Mouse (Mus musculus) midbrain, embryonic 11.5 days (tissue): ENCODE results near the gene 2700081O15Rik. TPM values are rescaled to one million over a fixed set of nuclear protein-coding genes. Genes with fewer than 3 reads are reported as not detected.

ENCODE experiments used
- ATAC-seq: fragments of 200-750 bp; cut with Nextera tagmentation; 2 replicates; pipeline ENCODE4 v1.8.0; 2017; ENCODE audit warnings: moderate TSS enrichment, moderate library complexity; ENCODE audit not compliant: low FRiP score
- DNase-seq: peaks from one replicate; pipeline ENCODE4 v3.0.0; 2015; ENCODE audit warnings: low spot score; ENCODE audit errors: missing footprints
- H3K27ac ChIP-seq: fragments of 300-500 bp; sonication (generic); 2 replicates; pipeline ENCODE4 v1.5.1; 2014; ENCODE audit warnings: low read depth, low read length
- H3K27me3 ChIP-seq: fragments of 300-500 bp; sonication (generic); 2 replicates; pipeline ENCODE4 v1.6.1; 2014; ENCODE audit warnings: mild to moderate bottlenecking, low read length, moderate library complexity, mixed read lengths; ENCODE audit not compliant: control insufficient read depth, insufficient read depth
- H3K36me3 ChIP-seq: fragments of 300-500 bp; sonication (generic); 2 replicates; pipeline ENCODE4 v1.6.1; 2014; ENCODE audit warnings: mild to moderate bottlenecking, low read length, moderate library complexity, mixed read lengths; ENCODE audit not compliant: control insufficient read depth, insufficient read depth
- H3K4me1 ChIP-seq: fragments of 300-500 bp; sonication (generic); 2 replicates; pipeline ENCODE4 v1.6.1; 2014; ENCODE audit warnings: low read length; ENCODE audit not compliant: control insufficient read depth, insufficient read depth
- H3K4me2 ChIP-seq: fragments of 300-500 bp; sonication (generic); 2 replicates; pipeline ENCODE4 v1.6.1; 2014; ENCODE audit warnings: mild to moderate bottlenecking, moderate library complexity
- H3K4me3 ChIP-seq: fragments of 300-500 bp; sonication (generic); 2 replicates; pipeline ENCODE4 v1.5.1; 2014; ENCODE audit warnings: low read depth, low read length
- H3K9ac ChIP-seq: fragments of 300-500 bp; sonication (generic); 2 replicates; pipeline ENCODE4 v1.6.1; 2014; ENCODE audit warnings: low read length
- H3K9me3 ChIP-seq: fragments of 300-500 bp; sonication (generic); 2 replicates; pipeline ENCODE4 v1.6.1; 2016; ENCODE audit warnings: low read length; ENCODE audit not compliant: control insufficient read depth
- WGBS: fragments of 180-500 bp; shearing (Covaris S2); extraction: QIAGEN DNeasy Blood & Tissue Kit; methylation state at CpG from one replicate; pipeline ENCODE4 v1.1.7; 2014; 5-methylcytosine and 5-hydroxymethylcytosine counted together
- polyA plus RNA-seq: library from polyadenylated mRNA; unstranded; fragments of >200 nt; fragmentation: Nextera tagmentation; extraction: Ambion mirVana; gene quantifications from 2 replicates; pipeline ENCODE4 v1.2.1, GENCODE M21; 2014

2700081O15Rik gene
- polyA plus RNA-seq, 1 experiment from 2014 or later, result 12.3 TPM

DNA sequence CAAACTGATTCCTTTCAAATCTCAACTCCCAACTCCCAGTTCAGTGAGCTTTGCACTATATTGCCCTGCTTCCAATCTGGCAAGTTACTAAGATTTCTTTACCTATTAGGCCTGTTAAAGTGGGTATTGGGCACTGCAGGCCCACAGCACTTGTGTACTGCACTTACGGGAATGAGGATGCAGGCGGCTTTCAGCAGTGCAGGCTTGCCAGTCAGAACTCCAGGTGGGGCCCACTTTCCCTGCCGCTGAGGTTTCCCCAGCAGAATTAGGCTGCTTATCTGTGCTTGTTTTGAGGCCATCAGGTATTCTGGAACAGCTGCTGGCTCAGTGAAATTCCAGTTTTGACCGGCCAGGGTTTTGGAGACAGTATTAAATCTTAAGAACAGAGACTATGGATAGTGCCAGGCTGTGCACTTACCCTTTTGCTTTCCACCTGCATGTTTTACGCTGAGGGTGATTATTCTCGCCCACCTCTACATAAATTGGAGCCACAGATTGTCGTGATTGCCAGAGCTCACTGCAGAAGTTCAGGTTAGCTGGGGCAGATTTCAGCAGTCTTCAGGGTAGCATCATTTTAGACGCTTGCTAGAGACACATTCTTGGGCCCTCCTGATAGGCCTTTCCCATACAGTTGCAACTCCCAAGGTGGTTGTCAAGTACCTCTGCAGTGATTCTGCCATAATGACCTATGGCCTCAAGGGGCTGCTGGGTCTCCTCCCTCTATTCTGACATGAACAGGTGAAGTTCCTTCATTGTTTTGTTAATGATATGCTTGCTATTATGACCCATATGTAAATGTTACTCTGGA, 7.4 kb downstream of the 2700081O15Rik start:
- 65% methylated on average over 8 of the region's 8 CpGs for WGBS
- no peak overlapping the region for H3K9ac ChIP-seq
- H3K27ac ChIP-seq, result peak overlapping the region; percentile 2; the same call in 1 of the 2 replicates
- H3K9me3 ChIP-seq, result no peaks in the 10 kb centered on the region
- peak; percentile 90 for DNase-seq
- no peak overlapping the region for H3K4me3 ChIP-seq
- no peak overlapping the region for H3K4me2 ChIP-seq
- H3K4me1 ChIP-seq, result peaks cover 41% of the 10 kb centered on the region
- no peaks in the 10 kb centered on the region for H3K27me3 ChIP-seq
- peaks cover 29% of the 10 kb centered on the region for H3K36me3 ChIP-seq
- ATAC-seq, result no peak

DNA sequence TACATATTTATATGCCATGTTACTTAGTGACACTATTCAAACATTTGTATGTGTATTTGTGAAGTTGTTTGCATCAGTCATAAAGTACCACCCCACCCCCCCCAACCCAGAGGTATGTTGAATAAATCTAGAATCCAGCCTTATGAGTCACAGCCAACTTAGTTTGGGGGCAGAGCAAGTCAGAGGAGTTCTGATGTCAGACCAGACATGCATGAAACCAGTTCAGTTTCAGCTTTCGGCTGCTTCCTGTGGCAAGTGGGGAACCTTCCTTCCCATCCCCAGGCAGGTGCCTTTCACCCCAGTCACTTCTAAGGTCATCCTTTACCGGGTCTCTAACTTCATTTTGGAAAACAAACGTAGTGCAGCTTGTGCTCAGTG, 8.0 kb downstream of the 2700081O15Rik start:
- no peak overlapping the region for H3K4me2 ChIP-seq
- 63% methylated on average over 3 of the region's 3 CpGs for WGBS
- peak; percentile 86 for DNase-seq
- no peak overlapping the region for H3K4me3 ChIP-seq
- H3K27ac ChIP-seq, result no peak overlapping the region
- peaks cover 24% of the 10 kb centered on the region for H3K36me3 ChIP-seq
- no peak overlapping the region for H3K9ac ChIP-seq
- H3K4me1 ChIP-seq, result peaks cover 35% of the 10 kb centered on the region
- H3K9me3 ChIP-seq, result no peaks in the 10 kb centered on the region
- no peak for ATAC-seq
- H3K27me3 ChIP-seq, result no peaks in the 10 kb centered on the region

DNA sequence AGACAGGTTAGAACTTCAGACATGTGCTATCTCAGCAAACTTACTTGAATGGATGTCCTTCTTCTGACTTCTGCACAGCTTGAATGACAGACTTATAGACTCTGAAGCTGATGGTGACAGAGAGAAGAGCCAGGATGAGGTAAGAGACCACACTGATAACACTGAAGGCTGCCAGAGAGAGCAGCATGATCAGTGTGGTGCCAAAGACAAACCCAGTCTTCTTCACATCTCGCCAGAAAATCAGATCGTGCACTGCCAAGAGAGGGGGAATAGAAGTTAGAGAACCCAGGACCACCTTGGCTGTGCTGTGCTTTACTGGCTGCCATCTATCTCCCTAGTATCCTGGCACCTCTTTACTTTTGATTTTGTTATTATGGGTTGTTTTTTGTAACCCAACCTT, 17.5 kb downstream of the 2700081O15Rik start:
- Histone ChIP-seq H3K27me3 (no peaks in the 10 kb centered on the region), H3K4me3 (no peak overlapping the region), H3K9me3 (no peaks in the 10 kb centered on the region), H3K9ac (no peak overlapping the region), H3K36me3 (peaks cover 18% of the 10 kb centered on the region), H3K27ac (no peak overlapping the region), H3K4me2 (no peak overlapping the region), H3K4me1 (0 out of 2 replicates have a peak, but pooled peaks cover 2% of the 10 kb centered on the region)
- 94% methylated on average over 2 of the region's 2 CpGs for WGBS
- no peak for ATAC-seq
- no peak for DNase-seq

DNA sequence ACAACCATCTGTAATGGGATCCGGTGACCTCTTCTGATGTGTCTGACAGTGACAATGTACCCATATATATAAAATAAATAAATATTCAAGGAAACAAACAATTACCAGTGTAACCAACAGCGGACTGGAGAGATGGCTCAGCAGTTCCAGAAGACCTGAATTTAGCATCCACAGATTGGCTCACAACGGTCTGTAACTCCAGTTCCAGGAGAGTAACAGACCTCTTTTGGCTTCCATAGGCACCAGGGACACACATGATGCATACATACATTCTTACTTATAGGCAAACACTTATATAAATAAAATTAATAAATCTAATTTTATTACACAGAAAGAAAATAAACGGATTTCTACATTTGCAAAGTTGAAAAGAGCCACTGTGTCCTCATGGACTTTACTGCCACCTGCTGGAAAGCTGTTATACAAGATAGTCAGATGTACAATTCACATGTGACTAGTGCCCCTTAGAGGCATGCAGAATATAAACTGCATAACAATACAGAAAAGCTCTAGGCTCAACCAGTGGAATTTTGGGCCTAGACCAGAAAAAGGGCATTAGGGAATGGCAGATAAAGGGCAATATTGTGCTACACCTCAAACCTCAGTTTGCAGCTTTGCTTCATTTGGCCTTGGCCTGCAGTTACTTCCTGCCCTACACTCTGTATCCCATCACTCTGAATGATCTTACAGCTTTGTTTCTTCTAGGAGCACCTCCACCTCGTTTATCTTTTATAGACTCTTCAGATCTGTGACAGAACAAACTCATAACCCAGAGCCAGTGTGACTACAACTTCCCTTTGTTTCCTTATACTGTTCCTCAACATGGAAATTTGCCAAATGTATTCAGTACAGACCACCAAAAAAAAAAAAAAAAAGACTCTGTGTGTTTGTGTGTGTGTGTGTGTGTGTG, 18.9 kb downstream of the 2700081O15Rik start:
- Histone ChIP-seq H3K36me3 (peaks cover 18% of the 10 kb centered on the region), H3K4me2 (no peak overlapping the region), H3K9ac (no peak overlapping the region), H3K4me1 (0 out of 2 replicates have a peak, but pooled peaks cover 2% of the 10 kb centered on the region), H3K27ac (no peak overlapping the region), H3K9me3 (no peaks in the 10 kb centered on the region), H3K4me3 (no peak overlapping the region), H3K27me3 (no peaks in the 10 kb centered on the region)
- ATAC-seq, result peak; percentile 55; the same call in 1 of the 2 replicates
- peak; percentile 91 for DNase-seq
- WGBS, result 85% methylated on average over 5 of the region's 5 CpGs

DNA sequence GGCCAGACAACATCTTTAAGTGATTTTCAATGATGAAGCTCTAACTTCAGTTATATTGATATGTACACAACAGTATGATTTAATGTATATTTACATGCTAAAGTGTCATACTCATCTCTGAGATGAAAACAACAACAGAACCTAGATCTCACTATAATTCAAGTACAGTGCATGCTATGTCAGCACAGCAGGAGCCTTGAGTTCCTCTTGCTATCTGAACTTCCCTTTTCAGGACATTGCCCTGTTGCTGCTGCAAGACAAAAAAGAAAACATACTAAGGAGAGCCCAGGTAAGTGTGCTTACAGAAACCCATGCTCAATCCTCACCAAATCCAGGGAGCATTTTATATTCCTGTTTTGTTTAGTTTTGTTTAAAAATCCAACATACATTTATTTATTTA, 20.9 kb downstream of the 2700081O15Rik start:
- H3K27me3 ChIP-seq, result no peaks in the 10 kb centered on the region
- H3K4me2 ChIP-seq, result no peak overlapping the region
- H3K27ac ChIP-seq, result no peak overlapping the region
- no peaks in the 10 kb centered on the region for H3K9me3 ChIP-seq
- DNase-seq, result no peak
- H3K36me3 ChIP-seq, result peaks cover 11% of the 10 kb centered on the region
- H3K4me3 ChIP-seq, result no peak overlapping the region
- H3K9ac ChIP-seq, result no peak overlapping the region
- no peak for ATAC-seq
- 0 out of 2 replicates have a peak, but pooled peaks cover 2% of the 10 kb centered on the region for H3K4me1 ChIP-seq

DNA sequence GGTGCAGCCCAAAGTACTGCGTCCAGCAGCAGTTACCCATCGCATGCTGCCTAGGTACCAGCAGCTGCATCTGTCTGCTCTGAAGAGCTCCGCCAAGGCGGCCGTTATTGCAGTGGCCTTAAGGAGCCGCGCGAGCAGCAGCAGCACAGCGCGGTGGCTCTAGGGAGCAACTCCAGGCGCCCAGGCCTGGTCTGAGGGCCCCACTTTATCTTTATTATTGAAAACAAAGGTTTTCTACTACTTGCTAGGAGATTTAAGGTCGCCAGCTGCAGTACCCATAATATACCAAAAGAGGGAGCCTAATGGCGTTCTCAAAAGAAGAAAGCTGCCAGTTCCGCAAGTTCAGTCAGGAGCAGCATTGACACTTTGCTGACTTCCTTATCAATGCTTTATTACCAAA, 24.1 kb downstream of the 2700081O15Rik start:
- 0 out of 2 replicates have a peak, but pooled peaks cover 2% of the 10 kb centered on the region for H3K4me1 ChIP-seq
- no peak overlapping the region for H3K27ac ChIP-seq
- WGBS, result 67% methylated on average over 14 of the region's 14 CpGs
- H3K9ac ChIP-seq, result no peak overlapping the region
- no peak overlapping the region for H3K4me3 ChIP-seq
- H3K36me3 ChIP-seq, result peaks cover 4% of the 10 kb centered on the region; the same call in 1 of the 2 replicates
- no peaks in the 10 kb centered on the region for H3K9me3 ChIP-seq
- no peak overlapping the region for H3K4me2 ChIP-seq
- ATAC-seq (no peak), DNase-seq (no peak)
- H3K27me3 ChIP-seq, result no peaks in the 10 kb centered on the region

DNA sequence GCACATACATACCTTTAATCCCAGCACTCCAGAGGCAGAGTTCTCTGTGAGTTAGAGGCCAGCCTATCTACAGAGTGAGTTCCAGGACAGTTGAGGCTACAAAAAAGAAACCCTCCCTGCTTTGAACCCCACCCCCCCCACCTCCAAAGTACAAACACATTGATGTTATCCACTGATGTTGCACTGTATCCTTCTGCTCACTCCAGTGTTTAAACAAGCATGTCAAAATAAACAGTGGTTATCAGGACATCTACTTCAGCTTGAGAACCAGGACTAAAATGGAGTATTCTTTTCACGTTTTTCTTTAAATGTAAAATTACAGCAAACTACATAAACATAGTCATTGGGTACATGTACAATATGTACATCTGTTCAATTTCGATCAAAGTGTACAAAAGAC, 27.7 kb downstream of the 2700081O15Rik start:
- no peak for DNase-seq
- no peak for ATAC-seq
- Histone ChIP-seq H3K27ac (no peak overlapping the region), H3K9ac (no peak overlapping the region), H3K4me1 (no peaks in the 10 kb centered on the region), H3K27me3 (no peaks in the 10 kb centered on the region), H3K4me3 (no peak overlapping the region), H3K36me3 (peaks cover 4% of the 10 kb centered on the region; the same call in 1 of the 2 replicates), H3K4me2 (no peak overlapping the region), H3K9me3 (no peaks in the 10 kb centered on the region)
- WGBS, result 98% methylated on average over 2 of the region's 2 CpGs

DNA sequence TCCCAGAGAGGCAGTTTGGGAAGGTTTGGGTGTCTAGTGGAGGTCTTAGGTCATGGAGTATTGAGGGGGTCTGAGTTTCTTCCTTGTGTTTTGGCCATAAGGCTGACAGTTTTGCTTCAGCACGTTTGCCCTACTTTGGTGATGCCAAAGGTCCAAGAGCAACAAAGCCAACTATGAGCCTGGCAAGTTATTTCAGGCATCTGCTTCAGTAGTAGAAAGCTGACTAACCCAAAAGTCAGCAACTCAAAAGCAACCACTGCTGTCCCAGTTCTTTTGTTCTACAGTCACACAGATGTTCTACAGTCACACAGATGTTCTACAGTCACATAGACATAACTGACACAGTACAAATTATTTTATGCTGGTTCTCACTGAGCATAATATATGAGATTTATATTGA, 28.2 kb downstream of the 2700081O15Rik start:
- Histone ChIP-seq H3K36me3 (peaks cover 4% of the 10 kb centered on the region; the same call in 1 of the 2 replicates), H3K9ac (no peak overlapping the region), H3K27ac (no peak overlapping the region), H3K4me2 (no peak overlapping the region), H3K4me1 (no peaks in the 10 kb centered on the region), H3K4me3 (no peak overlapping the region), H3K9me3 (no peaks in the 10 kb centered on the region), H3K27me3 (no peaks in the 10 kb centered on the region)
- ATAC-seq (no peak), DNase-seq (no peak)
- WGBS, result 97% methylated on average over 1 of the region's 1 CpGs

DNA sequence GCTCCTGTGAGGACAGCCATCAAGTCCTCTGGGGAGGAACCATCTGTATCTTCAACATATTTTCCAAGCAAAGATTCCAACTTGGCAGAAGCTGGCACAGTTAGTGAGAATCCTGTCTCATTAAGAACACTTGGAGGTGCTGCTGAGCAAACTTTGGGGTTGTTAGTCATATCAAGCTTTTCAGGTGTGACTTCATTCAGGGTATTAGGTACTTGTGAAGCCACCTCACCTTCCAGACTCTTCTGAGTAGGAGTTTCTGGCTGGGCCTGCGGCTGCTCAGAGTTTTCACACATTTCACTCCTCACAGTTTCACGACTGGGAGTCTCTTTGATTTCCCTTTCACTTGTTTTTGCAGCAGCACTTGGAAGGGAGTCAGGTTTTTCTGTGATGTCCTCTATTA, 39.4 kb downstream of the 2700081O15Rik start:
- WGBS, result 90% methylated on average over 2 of the region's 2 CpGs
- Histone ChIP-seq H3K27ac (no peak overlapping the region), H3K4me3 (no peak overlapping the region), H3K9me3 (no peaks in the 10 kb centered on the region), H3K36me3 (peaks cover 5% of the 10 kb centered on the region; the same call in 1 of the 2 replicates), H3K9ac (no peak overlapping the region), H3K27me3 (no peaks in the 10 kb centered on the region), H3K4me2 (no peak overlapping the region), H3K4me1 (no peaks in the 10 kb centered on the region)
- DNase-seq (no peak), ATAC-seq (no peak)
